Mouse (Mus musculus) right cerebral cortex, adult 2 months (tissue): Measurements from ENCODE around the gene Pcca.

ENCODE experiments used
- DNase-seq, 2 experiments: peaks; one replicate each; pipeline ENCODE4 v3.0.0; 2021 to 2022; ENCODE audit warnings: low spot score in 2 of 2

Gene Pcca

GRCm38 (mm10) chr14:122936460-122936859, 402.3 kb downstream of the Pcca start:
- DNase-seq = no peak
